Mouse (Mus musculus) erythroblast, adult 5-6 weeks (primary cell): ENCODE measurements around the gene Lrp5. TPM values are rescaled to one million over a fixed set of nuclear protein-coding genes. Genes with fewer than 3 reads are reported as not detected.
"Not testable (repeated sequence)": the region's sequence is repeated elsewhere in the genome, so short reads cannot be mapped to it uniquely, and the experiment has no call there.

Experiments used
- ATAC-seq: replicated peaks from 2 replicates; pipeline ENCODE4 v1.8.0; 2016; ENCODE audit warnings: moderate number of reproducible peaks, mild to moderate bottlenecking, moderate TSS enrichment, inconsistent platforms; ENCODE audit not compliant: poor library complexity, low FRiP score, severe bottlenecking
- total RNA-seq, 2 experiments: library from RNA; stranded (forward) in 1 of 2; stranded (reverse) in 1 of 2; fragments of 150-400 nt in 1 of 2; fragments of 200-764, 138-1000 nt in 1 of 2; gene quantifications; 2 replicates each; pipeline versions ENCODE4 v1.2.3 to v1.2.4; 2015 to 2017; ENCODE audit warnings: low replicate concordance in 2 of 2

The Lrp5 gene
- total RNA-seq, 2 experiments from 2014 or later, result 2.7 to 3.8 TPM

- no peak for ATAC-seq
Observed at GRCm38 (mm10) chr19:3666632-3667031, 19.7 kb downstream of the Lrp5 start.

- no peak for ATAC-seq
Observed at GRCm38 (mm10) chr19:3665510-3665909, 20.9 kb downstream of the Lrp5 start.

GRCm38 (mm10) chr19:3657947-3658346 lies 28.4 kb downstream of the Lrp5 start:
- ATAC-seq, result no peak

- ATAC-seq, result not testable (repeated sequence)
Observed at GRCm38 (mm10) chr19:3657065-3657464, 29.3 kb downstream of the Lrp5 start.

- ATAC-seq, result no peak
Observed at GRCm38 (mm10) chr19:3656144-3656543, 30.2 kb downstream of the Lrp5 start.

GRCm38 (mm10) chr19:3654940-3655339 lies 31.4 kb downstream of the Lrp5 start:
- no peak for ATAC-seq

- ATAC-seq, result no peak
Observed at GRCm38 (mm10) chr19:3654058-3654457, 32.3 kb downstream of the Lrp5 start.

GRCm38 (mm10) chr19:3653508-3653907 lies 32.9 kb downstream of the Lrp5 start:
- ATAC-seq, result no peak

- no peak for ATAC-seq
Observed at GRCm38 (mm10) chr19:3651989-3652388, 34.4 kb downstream of the Lrp5 start.

- no peak for ATAC-seq
Observed at GRCm38 (mm10) chr19:3651220-3651619, 35.1 kb downstream of the Lrp5 start.

- no peak for ATAC-seq
Observed at GRCm38 (mm10) chr19:3650448-3650847, 35.9 kb downstream of the Lrp5 start.

GRCm38 (mm10) chr19:3648830-3649450 lies 37.4 kb downstream of the Lrp5 start:
- ATAC-seq, result no peak

GRCm38 (mm10) chr19:3647999-3648398 lies 38.4 kb downstream of the Lrp5 start:
- no peak for ATAC-seq

- ATAC-seq, result no peak
Observed at GRCm38 (mm10) chr19:3645813-3646212, 40.6 kb downstream of the Lrp5 start.

- no peak for ATAC-seq
Observed at GRCm38 (mm10) chr19:3645318-3645717, 41.0 kb downstream of the Lrp5 start.

GRCm38 (mm10) chr19:3639561-3639960 lies 46.8 kb downstream of the Lrp5 start:
- ATAC-seq, result no peak

GRCm38 (mm10) chr19:3638698-3639097 lies 47.7 kb downstream of the Lrp5 start:
- ATAC-seq, result no peak

GRCm38 (mm10) chr19:3632018-3632417 lies 54.3 kb downstream of the Lrp5 start:
- no peak for ATAC-seq

- no peak for ATAC-seq
Observed at GRCm38 (mm10) chr19:3631431-3631830, 54.9 kb downstream of the Lrp5 start.

GRCm38 (mm10) chr19:3630486-3630885 lies 55.9 kb downstream of the Lrp5 start:
- no peak for ATAC-seq

- no peak for ATAC-seq
Observed at GRCm38 (mm10) chr19:3630027-3630426, 56.3 kb downstream of the Lrp5 start.

- ATAC-seq, result no peak
Observed at GRCm38 (mm10) chr19:3628223-3628622, 58.1 kb downstream of the Lrp5 start.
